Comparison of ENCODE assay signal across 8 mouse cellular contexts in genomic region chr11:90686287-90687025, GRCm38 (mm10). TPM values are rescaled to one million over a fixed set of nuclear protein-coding genes. Genes with fewer than 3 reads are reported as not detected.
DNase-seq lines count a peak whose midpoint lies in the region; ATAC-seq and TF ChIP-seq lines count a peak whose summit lies in the region.

No protein-coding gene starts in this region.

- TF ChIP-seq EP300 in heart, adult 2 months (IDR thresholded peaks at IDR 0.05; ENCODE audit: insufficient read depth, low read depth, low read length): no peak

- peak overlapping the region; percentile 89 for H3K4me2 ChIP-seq in embryonic facial prominence, embryonic 12.5 days (replicated peaks)
- H3K4me2 ChIP-seq in intestine, embryonic 14.5 days (ENCODE audit: low read length): peak overlapping the region; percentile 71

- no peak for ATAC-seq in embryonic facial prominence, embryonic 12.5 days (ENCODE audit: insufficient number of reproducible peaks, insufficient read depth, low FRiP score, low TSS enrichment)
- peak; percentile 23; the same call in 1 of the 2 replicates for ATAC-seq in intestine, embryonic 14.5 days (replicated peaks; ENCODE audit: low FRiP score, low TSS enrichment, low read depth)

- intact Hi-C loops in heart, adult 2 months (cut with DNase I): no loop called here
- intact Hi-C loops in heart, postnatal 36 days (cut with DNase I): no loop called here
- intact Hi-C loops in left cerebral cortex, postnatal 14 days (cut with DNase I): no loop called here

- no peak overlapping the region for H3K9ac ChIP-seq in heart, adult 2 months (ENCODE audit: low read depth, low read length)
- H3K9ac ChIP-seq in embryonic facial prominence, embryonic 12.5 days: peak overlapping the region; percentile 48; the same call in 1 of the 2 replicates
- peak overlapping the region; percentile 59; the same call in 1 of the 2 replicates for H3K9ac ChIP-seq in intestine, embryonic 14.5 days (ENCODE audit: low read length)

- H3K36me3 ChIP-seq in heart, adult 2 months (ENCODE audit: control insufficient read depth, insufficient read depth, low read length): no peaks in the 10 kb centered on the region
- no peaks in the 10 kb centered on the region for H3K36me3 ChIP-seq in embryonic facial prominence, embryonic 12.5 days
- H3K36me3 ChIP-seq in intestine, embryonic 14.5 days (ENCODE audit: control insufficient read depth, insufficient read depth, low read length): peaks cover 16% of the 10 kb centered on the region
- H3K36me3 ChIP-seq in macrophage (ENCODE audit: inconsistent target): no peaks in the 10 kb centered on the region

- WGBS in heart, adult 2 months: 79% methylated on average over 13 of the region's 13 CpGs
- WGBS in embryonic facial prominence, embryonic 12.5 days: 71% methylated on average over 13 of the region's 13 CpGs
- 68% methylated on average over 13 of the region's 13 CpGs for WGBS in intestine, embryonic 14.5 days
- 80% methylated on average over 13 of the region's 13 CpGs for WGBS in macrophage (ENCODE audit: missing documents)

- no peak for TF ChIP-seq POLR2A in heart, adult 2 months (IDR thresholded peaks at IDR 0.05; ENCODE audit: insufficient read depth, low read depth, low read length)

- no peak for TF ChIP-seq CTCF in heart, adult 2 months (IDR thresholded peaks at IDR 0.05)

- no peaks in the 10 kb centered on the region for H3K79me2 ChIP-seq in heart, adult 2 months (replicated peaks; ENCODE audit: control insufficient read depth, insufficient read depth, low read length)
- H3K79me2 ChIP-seq in macrophage (ENCODE audit: inconsistent target): no peaks in the 10 kb centered on the region

- peak overlapping the region; percentile 60 for H3K4me3 ChIP-seq in heart, adult 2 months
- H3K4me3 ChIP-seq in embryonic facial prominence, embryonic 12.5 days: peak overlapping the region; percentile 62
- peak overlapping the region; percentile 69 for H3K4me3 ChIP-seq in intestine, embryonic 14.5 days (ENCODE audit: low read depth, low read length)
- peak overlapping the region; percentile 47 for H3K4me3 ChIP-seq in macrophage (ENCODE audit: inconsistent target)

- no peak for DNase-seq in heart, adult 2 months
- no peak for DNase-seq in heart, postnatal 36 days
- DNase-seq in intestine, embryonic 14.5 days (ENCODE audit: low spot score): no peak
- DNase-seq in thymus, postnatal 14 days: no peak
- DNase-seq in left cerebral cortex, postnatal 14 days (ENCODE audit: low spot score in 2 of 2): no peak
- no peak for DNase-seq in layer of hippocampus, postnatal 36 days

- no peaks in the 10 kb centered on the region for H3K9me3 ChIP-seq in embryonic facial prominence, embryonic 12.5 days
- H3K9me3 ChIP-seq in intestine, embryonic 14.5 days (ENCODE audit: control insufficient read depth, low read length): no peaks in the 10 kb centered on the region

- peaks cover 3% of the 10 kb centered on the region; the same call in 1 of the 2 replicates for H3K4me1 ChIP-seq in heart, adult 2 months (ENCODE audit: control insufficient read depth, insufficient read depth, low read length)
- peaks cover 9% of the 10 kb centered on the region; the same call in 1 of the 2 replicates for H3K4me1 ChIP-seq in embryonic facial prominence, embryonic 12.5 days
- H3K4me1 ChIP-seq in intestine, embryonic 14.5 days (replicated peaks; ENCODE audit: control insufficient read depth, insufficient read depth, low read length): no peaks in the 10 kb centered on the region

- H3K27ac ChIP-seq in heart, adult 2 months: no peak overlapping the region
- H3K27ac ChIP-seq in embryonic facial prominence, embryonic 12.5 days: no peak overlapping the region
- H3K27ac ChIP-seq in intestine, embryonic 14.5 days (ENCODE audit: low read depth): no peak overlapping the region
- H3K27ac ChIP-seq in macrophage: no peak overlapping the region

- H3K27me3 ChIP-seq in heart, adult 2 months (ENCODE audit: control insufficient read depth, insufficient read depth, low read length): no peaks in the 10 kb centered on the region; the same call in 1 of the 2 replicates
- H3K27me3 ChIP-seq in embryonic facial prominence, embryonic 12.5 days: no peaks in the 10 kb centered on the region
- H3K27me3 ChIP-seq in intestine, embryonic 14.5 days (replicated peaks; ENCODE audit: control insufficient read depth, insufficient read depth, low read length): no peaks in the 10 kb centered on the region

RNA-seq across cellular contexts. Expression of gene Tom1l1, which starts 1.7 kb away (rescaled TPM):
- 10 to 100 TPM; 15.4 to 16.5 TPM for total RNA-seq in heart, adult 2 months (2021)
- polyA plus RNA-seq in heart, adult 2 months (2012; rRNA removed): 5.6 and 10.0 TPM in 2 replicates
- total RNA-seq in heart, postnatal 36 days (2021): 10 to 100 TPM; 17.6 to 17.7 TPM
- 19.2 and 24.2 TPM in 2 replicates for polyA plus RNA-seq in embryonic facial prominence, embryonic 12.5 days (2016; fragmentation: Nextera tagmentation; extraction: Ambion mirVana)
- 42.2 and 46.1 TPM in 2 replicates for polyA plus RNA-seq in intestine, embryonic 14.5 days (2014; fragmentation: Nextera tagmentation; extraction: Ambion mirVana)
- 1 to 10 TPM in 14 of 26 experiments, under 1 TPM in 8, not detected in 4; 0.25 to 5.1 (median 1.4) TPM for total RNA-seq in macrophage (2018; cell fraction: chromatin; rRNA removed)
- total RNA-seq in macrophage (2018; cell fraction: cytosol; rRNA removed): 1 to 10 TPM in 5 of 26 experiments, under 1 TPM in 21; 0.22 to 1.6 (median 0.60) TPM
- total RNA-seq in macrophage (2018; cell fraction: nucleus; rRNA removed): 1 to 10 TPM in 10 of 26 experiments, under 1 TPM in 10, not detected in 6; 0.17 to 3.1 (median 1.0) TPM
- 1.1 to 1.6 TPM (median 1.3 TPM) in 3 replicates for polyA plus RNA-seq in macrophage (2018)
- 10 to 100 TPM; 21.3 to 28.1 TPM for total RNA-seq in left cerebral cortex, postnatal 14 days (2021)
- 10 to 100 TPM; 17.9 to 23.0 TPM for total RNA-seq in layer of hippocampus, postnatal 36 days (2021)

RNA-seq across cellular contexts. Expression of gene Cox11, which starts 48.5 kb away (rescaled TPM):
- 10 to 100 TPM; 19.8 to 26.0 TPM for total RNA-seq in heart, adult 2 months (2021)
- polyA plus RNA-seq in heart, adult 2 months (2012; rRNA removed): 15.4 and 17.3 TPM in 2 replicates
- total RNA-seq in heart, postnatal 36 days (2021): 10 to 100 TPM; 24.2 to 24.3 TPM
- polyA plus RNA-seq in embryonic facial prominence, embryonic 12.5 days (2016; fragmentation: Nextera tagmentation; extraction: Ambion mirVana): 46.5 and 47.9 TPM in 2 replicates
- polyA plus RNA-seq in intestine, embryonic 14.5 days (2014; fragmentation: Nextera tagmentation; extraction: Ambion mirVana): 24.8 and 25.9 TPM in 2 replicates
- total RNA-seq in macrophage (2018; cell fraction: chromatin; rRNA removed): 10 to 100 TPM in 17 of 26 experiments, 1 to 10 TPM in 9; 2.2 to 21.1 (median 13.1) TPM
- total RNA-seq in macrophage (2018; cell fraction: cytosol; rRNA removed): 10 to 100 TPM in 10 of 26 experiments, 1 to 10 TPM in 16; 5.1 to 13.7 (median 9.3) TPM
- total RNA-seq in macrophage (2018; cell fraction: nucleus; rRNA removed): 10 to 100 TPM in 21 of 26 experiments, 1 to 10 TPM in 5; 4.5 to 22.6 (median 13.4) TPM
- polyA plus RNA-seq in macrophage (2018): 4.8 to 10.7 TPM (median 8.9 TPM) in 3 replicates
- total RNA-seq in left cerebral cortex, postnatal 14 days (2021): 10 to 100 TPM; 25.2 to 25.9 TPM
- total RNA-seq in layer of hippocampus, postnatal 36 days (2021): 10 to 100 TPM; 25.5 to 27.5 TPM

RNA-seq across cellular contexts. Expression of gene Stxbp4, which starts 48.6 kb away (rescaled TPM):
- total RNA-seq in heart, adult 2 months (2021): 1 to 10 TPM; 5.0 to 5.2 TPM
- 1.8 and 3.9 TPM in 2 replicates for polyA plus RNA-seq in heart, adult 2 months (2012; rRNA removed)
- total RNA-seq in heart, postnatal 36 days (2021): 1 to 10 TPM; 5.0 to 5.3 TPM
- polyA plus RNA-seq in embryonic facial prominence, embryonic 12.5 days (2016; fragmentation: Nextera tagmentation; extraction: Ambion mirVana): 39.7 and 41.0 TPM in 2 replicates
- polyA plus RNA-seq in intestine, embryonic 14.5 days (2014; fragmentation: Nextera tagmentation; extraction: Ambion mirVana): 18.7 and 23.5 TPM in 2 replicates
- total RNA-seq in macrophage (2018; cell fraction: chromatin; rRNA removed): 10 to 100 TPM in 17 of 26 experiments, 1 to 10 TPM in 9; 1.1 to 25.3 (median 15.4) TPM
- total RNA-seq in macrophage (2018; cell fraction: cytosol; rRNA removed): 1 to 10 TPM in 25 of 26 experiments, under 1 TPM in 1; 0.76 to 2.8 (median 2.0) TPM
- 10 to 100 TPM in 9 of 26 experiments, 1 to 10 TPM in 15, under 1 TPM in 2; 0.92 to 18.2 (median 8.3) TPM for total RNA-seq in macrophage (2018; cell fraction: nucleus; rRNA removed)
- 1.5 to 1.9 TPM (median 1.5 TPM) in 3 replicates for polyA plus RNA-seq in macrophage (2018)
- total RNA-seq in left cerebral cortex, postnatal 14 days (2021): 10 to 100 TPM in 1 of 2 experiments, 1 to 10 TPM in 1; 8.8 to 10.4 TPM
- total RNA-seq in layer of hippocampus, postnatal 36 days (2021): 10 to 100 TPM; 14.6 to 15.1 TPM
